Mouse (Mus musculus): ENCODE results near the gene Zfp658.

DNA sequence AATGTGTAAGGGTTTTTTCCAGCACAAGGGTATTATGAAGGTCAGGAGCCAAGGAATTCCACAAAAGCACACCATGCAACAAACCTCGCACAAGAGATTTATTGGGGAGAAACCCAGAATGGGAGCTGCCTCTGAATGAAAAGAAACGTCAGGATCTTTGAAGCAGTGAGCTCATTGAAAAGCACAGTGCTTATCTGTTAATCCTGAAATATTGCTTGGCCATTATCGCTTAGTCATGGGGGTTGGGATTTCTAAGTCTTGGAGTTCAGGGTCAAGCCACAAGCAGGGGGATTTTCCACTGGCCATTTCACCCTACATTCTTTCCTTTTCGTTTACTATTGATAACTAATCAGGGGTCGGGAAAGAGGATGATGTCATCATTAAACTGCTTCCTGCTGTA lies 39.8 kb downstream of the Zfp658 start:
- TF ChIP-seq POLR2A (IDR thresholded peaks at IDR 0.05; ENCODE audit: insufficient read depth, low read length) (no peak), CTCF (IDR thresholded peaks at IDR 0.05; ENCODE audit: low read depth, low read length) (no peak)
